Mouse (Mus musculus) ES-E14 (cell line): Measurements from ENCODE around the gene Nudt22. TPM values are rescaled to one million over a fixed set of nuclear protein-coding genes. Genes with fewer than 3 reads are reported as not detected.
A peak's percentile ranks its signal among the peaks of the same experiment; 100 is the strongest.

Source experiments
- DNase-seq: peaks from one replicate; pipeline ENCODE4 v3.0.0-alpha.2; 2013; ENCODE audit warnings: low read depth, low spot score
- H3K27ac ChIP-seq: 2 replicates; pipeline ENCODE4 v1.5.1; 2012; ENCODE audit warnings: low read depth, mild to moderate bottlenecking, low read length, moderate library complexity, mixed read lengths; ENCODE audit not compliant: poor library complexity, insufficient read depth, severe bottlenecking
- H3K36me3 ChIP-seq: 2 replicates; pipeline ENCODE4 v1.6.1; 2012; ENCODE audit warnings: mild to moderate bottlenecking, low read length, moderate library complexity, mixed read lengths; ENCODE audit not compliant: control insufficient read depth, poor library complexity, insufficient read depth, severe bottlenecking
- H3K4me1 ChIP-seq, 2 experiments: fragments of 150-350 bp in 1 of 2; sonication (generic) in 1 of 2; 2 replicates each; pipeline ENCODE4 v1.6.1; 2012; ENCODE audit warnings: low read length in 2 of 2, mild to moderate bottlenecking in 1 of 2, mixed read lengths in 1 of 2; ENCODE audit not compliant: control insufficient read depth in 2 of 2, insufficient read depth in 2 of 2, poor library complexity in 1 of 2
- H3K4me3 ChIP-seq, 2 experiments: fragments of 150-350 bp in 1 of 2; sonication (generic) in 1 of 2; 2 replicates each; pipeline ENCODE4 v1.5.1; 2012; ENCODE audit warnings: low read length in 2 of 2, low read depth in 1 of 2, mild to moderate bottlenecking in 1 of 2, mixed read lengths in 1 of 2; ENCODE audit not compliant: insufficient read depth in 1 of 2, poor library complexity in 1 of 2, severe bottlenecking in 1 of 2
- H3K9ac ChIP-seq: 2 replicates; pipeline ENCODE4 v1.6.1; 2012; ENCODE audit warnings: low read depth, mild to moderate bottlenecking, low read length, mixed read lengths; ENCODE audit not compliant: poor library complexity, insufficient read depth, severe bottlenecking
- H3K9me3 ChIP-seq: fragments of 150-350 bp; sonication (generic); 2 replicates; pipeline ENCODE4 v1.6.1; 2012; ENCODE audit warnings: low read depth, mild to moderate bottlenecking, low read length; ENCODE audit not compliant: control insufficient read depth, insufficient read depth
- CHD2 ChIP-seq: IDR thresholded peaks from 2 replicates; pipeline ENCODE4 v1.6.1; 2014; ENCODE audit warnings: mild to moderate bottlenecking, low read depth, low read length, inconsistent platforms
- HCFC1 ChIP-seq: IDR thresholded peaks from 2 replicates; pipeline ENCODE4 v1.6.1; 2012; ENCODE audit warnings: low read length, inconsistent platforms, borderline replicate concordance; ENCODE audit not compliant: insufficient read depth
- MAFK ChIP-seq: IDR thresholded peaks from 2 replicates; pipeline ENCODE4 v1.6.1; 2014; ENCODE audit warnings: mild to moderate bottlenecking, low read depth, low read length, inconsistent platforms; ENCODE audit not compliant: insufficient read depth
- ZC3H11A ChIP-seq: IDR thresholded peaks from 2 replicates; pipeline ENCODE4 v1.6.1; 2012; ENCODE audit warnings: low read depth, mild to moderate bottlenecking, inconsistent platforms, low read length, borderline replicate concordance
- ZNF384 ChIP-seq: IDR thresholded peaks from 2 replicates; pipeline ENCODE4 v1.6.1; 2012; ENCODE audit warnings: low read depth, low read length, inconsistent platforms
- in situ Hi-C, 2 experiments: fragments of 600-800 bp; cut with MboI; formaldehyde crosslinking; loops; one replicate each; pipeline ENCODE4 v1.15.1; 2025; ENCODE audit warnings: low sequenced_read_pairs in 2 of 2, inconsistent platforms in 1 of 2; ENCODE audit not compliant: unreplicated experiment in 2 of 2
- total RNA-seq: library from RNA; depleted of rRNA; stranded (reverse); fragments of 300-350 nt; gene quantifications from 2 replicates; pipeline ENCODE4 v1.2.3, GENCODE M21; 2012

The Nudt22 gene
- total RNA-seq, 1 experiment, result 12.7 TPM

DNA sequence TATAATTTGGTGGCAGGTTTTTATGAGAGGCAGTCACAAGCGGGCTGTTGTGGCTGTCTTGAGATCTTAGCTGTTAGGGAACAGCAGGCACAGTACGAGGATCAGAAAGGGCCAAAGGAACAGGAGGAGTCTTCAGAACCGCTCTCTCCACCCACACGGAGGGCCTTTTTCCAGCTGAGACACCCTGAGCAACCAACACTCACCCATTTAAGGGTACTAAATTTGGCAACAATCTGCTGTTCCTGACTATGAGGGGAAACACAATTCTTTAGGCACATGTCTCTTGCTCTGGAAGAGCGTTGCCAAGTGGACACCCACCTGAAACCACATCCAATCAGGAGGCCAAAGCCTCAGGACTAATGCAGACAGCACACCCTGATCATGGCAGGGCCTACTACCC is 33.6 kb upstream of the Nudt22 start:
- H3K9ac ChIP-seq, result no peak overlapping the region
- H3K4me3 ChIP-seq, result no peak overlapping the region
- 0 out of 4 replicates have a peak, but pooled peaks cover 0 to 2% of the 10 kb centered on the region in 2 experiments for H3K4me1 ChIP-seq
- TF ChIP-seq MAFK (no peak), ZC3H11A (no peak), HCFC1 (no peak), ZNF384 (no peak), CHD2 (no peak)
- peaks cover 77% of the 10 kb centered on the region for H3K36me3 ChIP-seq
- DNase-seq, result no peak
- no peak overlapping the region for H3K27ac ChIP-seq
- in situ Hi-C loops, result no loop called here
- no peaks in the 10 kb centered on the region for H3K9me3 ChIP-seq

DNA sequence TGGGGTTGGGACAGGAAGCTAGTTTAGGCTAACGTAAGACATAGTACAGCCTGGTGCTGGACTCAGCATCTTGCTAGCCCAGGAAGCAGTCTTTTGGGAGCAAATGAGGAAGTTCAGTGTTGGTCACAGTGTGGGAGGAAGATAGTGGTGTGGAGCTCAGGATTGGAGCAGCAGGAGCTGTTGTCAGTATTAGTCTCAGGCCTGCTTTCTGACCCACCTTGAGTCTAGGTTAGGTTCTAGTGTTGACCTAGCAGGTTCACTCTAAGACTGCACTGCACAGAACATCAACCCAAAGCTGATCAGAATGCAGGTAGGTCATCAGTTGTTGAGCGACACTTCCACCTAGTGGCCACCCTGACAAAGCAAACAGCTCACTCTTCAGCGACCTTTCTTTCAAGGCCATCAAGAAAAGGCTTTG is 24.3 kb upstream of the Nudt22 start:
- in situ Hi-C loops, result no loop called here
- 0 out of 2 replicates have a peak, but pooled peaks have one; percentile 14 for TF ChIP-seq ZC3H11A
- no peak for TF ChIP-seq CHD2
- H3K4me1 ChIP-seq, result no peaks in the 10 kb centered on the region
- H3K4me3 ChIP-seq, result no peak overlapping the region
- DNase-seq, result peak; percentile 52
- no peaks in the 10 kb centered on the region for H3K9me3 ChIP-seq
- peaks cover 53% of the 10 kb centered on the region for H3K36me3 ChIP-seq
- H3K27ac ChIP-seq, result no peak overlapping the region
- H3K9ac ChIP-seq, result no peak overlapping the region

DNA sequence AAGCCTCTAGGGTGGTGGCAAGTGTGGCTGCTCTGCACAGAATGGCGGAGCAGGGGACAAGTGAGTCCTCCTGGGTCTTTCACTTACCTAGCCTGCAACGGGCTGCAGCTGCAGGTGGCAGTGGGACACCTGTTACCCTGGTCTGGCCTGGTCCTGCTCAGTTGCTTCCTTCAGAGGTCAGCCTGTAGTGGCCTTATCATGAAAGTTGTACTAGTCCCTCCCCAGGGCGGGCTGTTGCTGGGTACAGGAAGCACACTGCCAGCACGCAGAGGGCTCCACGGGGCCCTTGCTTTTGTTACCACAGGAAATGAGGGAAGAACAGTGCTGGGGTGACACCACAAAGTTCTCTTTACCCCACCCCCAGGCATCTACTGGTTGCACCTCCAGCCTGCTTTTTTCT is 23.3 kb upstream of the Nudt22 start, which contains the start of gene Fermt3:
TSS of gene Fermt3 (minus strand) at position 279 of the 400 bp plus-strand sequence.
- no peaks in the 10 kb centered on the region for H3K9me3 ChIP-seq
- no peak within 1 kb of the TSS for H3K4me3 ChIP-seq
- peaks cover 49% of the 10 kb centered on the region for H3K36me3 ChIP-seq
- no peak within 1 kb of the TSS for H3K9ac ChIP-seq
- in situ Hi-C loops, result no loop called here
- H3K4me1 ChIP-seq, result no peaks in the 10 kb centered on the region
- TF ChIP-seq ZNF384 (no peak), CHD2 (no peak), MAFK (no peak), HCFC1 (no peak), ZC3H11A (no peak)
- no peak within 1 kb of the TSS for H3K27ac ChIP-seq
- no peak for DNase-seq

DNA sequence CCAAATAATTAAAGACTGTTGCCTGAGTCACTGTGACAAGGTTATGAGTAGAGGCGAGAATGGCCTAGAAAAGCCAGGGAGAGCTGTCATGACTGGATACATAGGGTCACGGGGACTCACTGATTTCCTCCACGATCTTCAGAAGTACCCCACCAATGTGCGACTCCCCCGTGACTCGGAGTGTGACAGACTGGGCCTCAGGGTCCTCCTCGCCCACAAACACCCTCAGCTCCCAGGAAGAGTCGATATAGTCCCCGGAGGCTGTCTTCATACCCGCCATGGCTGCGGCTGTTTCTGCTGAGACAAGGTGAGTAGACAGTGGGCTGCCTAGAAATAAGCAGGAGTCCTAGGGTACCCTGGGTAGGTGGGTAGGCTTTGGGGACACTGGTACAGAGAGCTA is 22.6 kb upstream of the Nudt22 start:
- Histone ChIP-seq H3K4me1 (no peaks in the 10 kb centered on the region), H3K9me3 (no peaks in the 10 kb centered on the region), H3K4me3 (no peak overlapping the region), H3K9ac (no peak overlapping the region), H3K27ac (no peak overlapping the region), H3K36me3 (peaks cover 44% of the 10 kb centered on the region)
- in situ Hi-C loops, result no loop called here
- no peak for DNase-seq
- TF ChIP-seq CHD2 (no peak), ZNF384 (no peak), ZC3H11A (no peak), HCFC1 (no peak), MAFK (no peak)
